Mouse (Mus musculus) C2C12 (cell line): Measurements from ENCODE around the gene Cdk2ap2.

Experiments
- CTCF ChIP-seq: IDR thresholded peaks from one replicate; pipeline ENCODE4 v1.5.1; 2011; ENCODE audit not compliant: control insufficient read depth, insufficient read depth, insufficient read length
- USF1 ChIP-seq: IDR thresholded peaks from one replicate; pipeline ENCODE4 v1.6.1; 2011; ENCODE audit warnings: low read depth, mild to moderate bottlenecking, control low read depth, moderate library complexity

GRCm38 (mm10) chr19:4094348-4094747 is 2.6 kb upstream of the Cdk2ap2 start:
- TF ChIP-seq CTCF (no peak), USF1 (no peak)
